Mouse (Mus musculus) MEL (cell line): ENCODE data around the gene Cnih2. TPM values are rescaled to one million over a fixed set of nuclear protein-coding genes. Genes with fewer than 3 reads are reported as not detected.

Source experiments
- DNase-seq: peaks from one replicate; pipeline ENCODE4 v3.0.0; 2011; ENCODE audit warnings: low read depth, low spot score
- H3K27ac ChIP-seq: 2 replicates; pipeline ENCODE4 v1.5.1; 2012; ENCODE audit warnings: low read depth, mild to moderate bottlenecking, control low read depth, low read length, moderate library complexity; ENCODE audit not compliant: control insufficient read depth
- H3K27me3 ChIP-seq, 2 experiments: fragments of 150-350 bp in 1 of 2; sonication (generic) in 1 of 2; 2 replicates each; pipeline ENCODE4 v1.6.1; 2012; ENCODE audit warnings: low read length in 2 of 2, mild to moderate bottlenecking in 2 of 2, improper control_type of control experiment in 1 of 2, moderate library complexity in 1 of 2; ENCODE audit not compliant: insufficient read depth in 2 of 2, control insufficient read depth in 1 of 2
- H3K36me3 ChIP-seq, 2 experiments: 2 replicates each; pipeline ENCODE4 v1.6.1; 2012 to 2014; ENCODE audit warnings: low read length in 2 of 2, improper control_type of control experiment in 1 of 2, inconsistent platforms in 1 of 2, mild to moderate bottlenecking in 1 of 2; ENCODE audit not compliant: insufficient read depth in 2 of 2, control insufficient read depth in 1 of 2
- H3K4me1 ChIP-seq, 2 experiments: fragments of 150-350 bp in 1 of 2; sonication (generic) in 1 of 2; 2 replicates each; pipeline ENCODE4 v1.6.1; 2012; ENCODE audit warnings: low read length in 2 of 2, improper control_type of control experiment in 1 of 2, mild to moderate bottlenecking in 1 of 2; ENCODE audit not compliant: insufficient read depth in 2 of 2, control insufficient read depth in 1 of 2
- H3K4me3 ChIP-seq, 2 experiments: fragments of 150-350 bp in 1 of 2; sonication (generic) in 1 of 2; 2 replicates each; pipeline ENCODE4 v1.5.1; 2012; ENCODE audit warnings: low read depth in 2 of 2, low read length in 2 of 2, mild to moderate bottlenecking in 2 of 2, moderate library complexity in 2 of 2, control low read depth in 1 of 2, improper control_type of control experiment in 1 of 2; ENCODE audit not compliant: control insufficient read depth in 1 of 2, insufficient read depth in 1 of 2
- H3K79me2 ChIP-seq: 2 replicates; pipeline ENCODE4 v1.6.1; 2012; ENCODE audit warnings: mild to moderate bottlenecking, low read length, moderate library complexity; ENCODE audit not compliant: control insufficient read depth, poor library complexity, insufficient read depth
- H3K9ac ChIP-seq: 2 replicates; pipeline ENCODE4 v1.6.1; 2012; ENCODE audit warnings: low read depth, mild to moderate bottlenecking, control low read depth, low read length, moderate library complexity; ENCODE audit not compliant: control insufficient read depth, poor library complexity, severe bottlenecking
- H3K9me3 ChIP-seq: fragments of 150-350 bp; sonication (generic); replicated peaks from 2 replicates; pipeline ENCODE4 v1.6.1; 2012; ENCODE audit warnings: mild to moderate bottlenecking, low read length, improper control_type of control experiment, moderate library complexity; ENCODE audit not compliant: insufficient read depth
- CHD2 ChIP-seq: IDR thresholded peaks from 2 replicates; pipeline ENCODE4 v1.6.1; 2011; ENCODE audit warnings: low read length, improper control_type of control experiment
- ELF1 ChIP-seq: IDR thresholded peaks from 2 replicates; pipeline ENCODE4 v1.6.1; 2014; ENCODE audit warnings: low read depth, mild to moderate bottlenecking, inconsistent platforms, low read length, improper control_type of control experiment, moderate library complexity
- GABPA ChIP-seq: IDR thresholded peaks from 2 replicates; pipeline ENCODE4 v1.6.1; 2012; ENCODE audit warnings: low read depth, mild to moderate bottlenecking, inconsistent platforms, low read length, improper control_type of control experiment, moderate library complexity
- HCFC1 ChIP-seq: IDR thresholded peaks from 2 replicates; pipeline ENCODE4 v1.6.1; 2012; ENCODE audit warnings: low read depth, mild to moderate bottlenecking, inconsistent platforms, low read length, improper control_type of control experiment, moderate library complexity
- JUND ChIP-seq: IDR thresholded peaks from 2 replicates; pipeline ENCODE4 v1.6.1; 2011; ENCODE audit warnings: low read depth, mild to moderate bottlenecking, improper control_type of control experiment, low read length
- KAT2A ChIP-seq: conservative IDR thresholded peaks from 2 replicates; pipeline ENCODE4 v1.6.1; 2012; ENCODE audit warnings: low read depth, low read length, improper control_type of control experiment, inconsistent platforms
- MAX ChIP-seq: IDR thresholded peaks from 2 replicates; pipeline ENCODE4 v1.6.1; 2011; ENCODE audit warnings: low read length, improper control_type of control experiment
- MAZ ChIP-seq: IDR thresholded peaks from 2 replicates; pipeline ENCODE4 v1.6.1; 2012; ENCODE audit warnings: low read depth, mild to moderate bottlenecking, inconsistent platforms, low read length, improper control_type of control experiment
- MYB ChIP-seq: IDR thresholded peaks from 2 replicates; pipeline ENCODE4 v1.6.1; 2011; ENCODE audit warnings: mild to moderate bottlenecking, low read depth, low read length, improper control_type of control experiment
- MYC ChIP-seq: IDR thresholded peaks from 2 replicates; pipeline ENCODE4 v1.6.1; 2011; ENCODE audit warnings: low read depth, mild to moderate bottlenecking, low read length, improper control_type of control experiment, moderate library complexity
- NELFE ChIP-seq: IDR thresholded peaks from 2 replicates; pipeline ENCODE4 v1.6.1; 2011; ENCODE audit warnings: low read depth, low read length, improper control_type of control experiment
- POLR2A ChIP-seq, 2 experiments: IDR thresholded peaks; 2 replicates each; pipeline ENCODE4 v1.6.1; 2011 to 2012; ENCODE audit warnings: low read length in 2 of 2, mild to moderate bottlenecking in 2 of 2, control low read depth in 1 of 2, improper control_type of control experiment in 1 of 2, low read depth in 1 of 2, moderate library complexity in 1 of 2; ENCODE audit not compliant: control insufficient read depth in 1 of 2, insufficient read depth in 1 of 2, poor library complexity in 1 of 2
- POLR2AphosphoS5 ChIP-seq: IDR thresholded peaks from 2 replicates; pipeline ENCODE4 v1.6.1; 2012; ENCODE audit warnings: low read depth, borderline replicate concordance, mild to moderate bottlenecking, inconsistent platforms, low read length, moderate library complexity, mixed read lengths
- RCOR1 ChIP-seq: IDR thresholded peaks from 2 replicates; pipeline ENCODE4 v1.6.1; 2012; ENCODE audit warnings: low read depth, mild to moderate bottlenecking, inconsistent platforms, low read length, improper control_type of control experiment
- SIN3A ChIP-seq: IDR thresholded peaks from 2 replicates; pipeline ENCODE4 v1.6.1; 2012; ENCODE audit warnings: low read length, improper control_type of control experiment, inconsistent platforms
- TCF12 ChIP-seq: IDR thresholded peaks from 2 replicates; pipeline ENCODE4 v1.6.1; 2014; ENCODE audit warnings: low read depth, mild to moderate bottlenecking, inconsistent platforms, low read length, improper control_type of control experiment, moderate library complexity
- UBTF ChIP-seq: IDR thresholded peaks from 2 replicates; pipeline ENCODE4 v1.6.1; 2012; ENCODE audit warnings: low read depth, mild to moderate bottlenecking, inconsistent platforms, low read length, improper control_type of control experiment, moderate library complexity, borderline replicate concordance; ENCODE audit not compliant: insufficient read depth
- USF1 ChIP-seq: IDR thresholded peaks from 2 replicates; pipeline ENCODE4 v1.6.1; 2014; ENCODE audit warnings: low read depth, mild to moderate bottlenecking, inconsistent platforms, low read length, improper control_type of control experiment, moderate library complexity
- ZMIZ1 ChIP-seq: IDR thresholded peaks from 2 replicates; pipeline ENCODE4 v1.6.1; 2012; ENCODE audit warnings: low read depth, mild to moderate bottlenecking, inconsistent platforms, low read length, improper control_type of control experiment, moderate library complexity
- polyA plus RNA-seq, 2 experiments: library from polyadenylated mRNA; stranded (reverse) in 1 of 2; unstranded in 1 of 2; fragments of >175 nt in 1 of 2; fragments of >200 nt in 1 of 2; gene quantifications; 2 replicates each; pipeline versions ENCODE4 v1.2.1 to v1.2.4; 2012; ENCODE audit warnings: low replicate concordance in 2 of 2, low read depth in 1 of 2; ENCODE audit not compliant: insufficient read length in 2 of 2, insufficient read depth in 1 of 2, missing spikeins in 1 of 2
- total RNA-seq: library from RNA; depleted of rRNA; stranded (reverse); fragments of 300-350 nt; gene quantifications from 2 replicates; pipeline ENCODE4 v1.2.3, GENCODE M21; 2012

The Cnih2 gene
- total and polyA plus RNA-seq, 3 experiments: 1.0 to 2.7 TPM; not detected in 1

- peak; percentile 25 to 42; a peak in 1 of 4 replicates for TF ChIP-seq POLR2A (IDR thresholded peaks at IDR 0.05; ENCODE audit: control insufficient read depth in 1 of 2, insufficient read depth in 1 of 2, low read depth in 1 of 2, low read length in 2 of 2, poor library complexity in 1 of 2)
Observed at GRCm38 (mm10) chr19:5094243-5094632, 4.1 kb downstream of the Cnih2 start (continued).

- Histone ChIP-seq H3K4me1 (peaks cover 0 to 19% of the 10 kb centered on the region in 2 experiments; a peak in 2 of 4 replicates), H3K9ac (no peak overlapping the region)
Observed at GRCm38 (mm10) chr19:5093481-5094242, 4.7 kb downstream of the Cnih2 start.

GRCm38 (mm10) chr19:5092083-5092482 is 6.2 kb downstream of the Cnih2 start:
- Histone ChIP-seq H3K36me3 (peaks cover 0 to 4% of the 10 kb centered on the region in 2 experiments; a peak in 2 of 4 replicates), H3K9ac (no peak overlapping the region), H3K27ac (no peak overlapping the region), H3K79me2 (peaks cover 3% of the 10 kb centered on the region; the same call in 1 of the 2 replicates), H3K9me3 (no peaks in the 10 kb centered on the region), H3K27me3 (no peaks in the 10 kb centered on the region), H3K4me1 (peaks cover 0 to 25% of the 10 kb centered on the region in 2 experiments; a peak in 2 of 4 replicates), H3K4me3 (no peak overlapping the region)
- no peak for TF ChIP-seq HCFC1
- TF ChIP-seq JUND: no peak
- TF ChIP-seq ELF1: no peak
- TF ChIP-seq NELFE: no peak
- no peak for TF ChIP-seq POLR2A (IDR thresholded peaks at IDR 0.05; ENCODE audit: control insufficient read depth in 1 of 2, insufficient read depth in 1 of 2, low read depth in 1 of 2, low read length in 2 of 2, poor library complexity in 1 of 2)
- TF ChIP-seq MYC: no peak
- TF ChIP-seq KAT2A: no peak
- TF ChIP-seq ZMIZ1: no peak
- no peak for TF ChIP-seq MAX
- no peak for TF ChIP-seq UBTF
- no peak for TF ChIP-seq CHD2
- no peak for TF ChIP-seq MAZ
- no peak for TF ChIP-seq TCF12
- no peak for TF ChIP-seq SIN3A
- TF ChIP-seq USF1: no peak
- TF ChIP-seq POLR2AphosphoS5: no peak
- no peak for DNase-seq

More at GRCm38 (mm10) chr19:5093481-5094242, 4.7 kb downstream of the Cnih2 start:
- no peaks in the 10 kb centered on the region for H3K9me3 ChIP-seq
- H3K27me3 ChIP-seq: no peaks in the 10 kb centered on the region
- TF ChIP-seq HCFC1 (no peak), RCOR1 (no peak), MAX (no peak), GABPA (no peak), MYB (no peak)
- DNase-seq: no peak
- H3K79me2 ChIP-seq: peaks cover 2% of the 10 kb centered on the region; the same call in 1 of the 2 replicates
- no peak overlapping the region for H3K27ac ChIP-seq
- H3K36me3 ChIP-seq: peaks cover 0 to 4% of the 10 kb centered on the region in 2 experiments; a peak in 2 of 4 replicates
- H3K4me3 ChIP-seq: no peak overlapping the region
